Mouse (Mus musculus) lung, adult 18-20 months (tissue): ENCODE results near the gene Vmn2r36.
"Not testable (repeated sequence)": the region's sequence is repeated elsewhere in the genome, so short reads cannot be mapped to it uniquely, and the experiment has no call there.

Source experiments
- DNase-seq, 2 experiments: peaks; one replicate each; pipeline ENCODE4 v3.0.0; 2022; ENCODE audit warnings: mixed read lengths in 2 of 2

Gene Vmn2r36

DNA sequence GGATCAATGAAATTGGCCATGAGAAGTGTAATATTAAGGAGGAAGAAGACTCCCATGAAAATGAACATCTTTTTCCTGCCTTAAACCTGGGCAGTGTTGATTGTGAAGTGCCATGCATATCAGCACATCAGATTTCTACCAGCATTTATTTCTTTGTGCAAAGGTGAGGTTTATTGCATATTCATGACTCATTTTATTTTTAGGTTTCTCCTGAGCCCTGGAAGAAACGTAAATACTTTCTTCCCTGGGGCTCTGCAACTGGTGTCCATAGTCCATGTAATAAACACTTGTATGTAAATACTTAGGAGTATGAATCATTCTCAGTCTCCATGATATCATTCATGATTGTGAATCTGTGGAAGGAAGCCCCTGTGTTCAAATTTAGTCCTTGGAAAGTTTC lies at the start of gene Vmn2r36:
Gene Vmn2r36 (minus strand): TSS at position 101 of the 400 bp plus-strand sequence.
- DNase-seq: not testable (repeated sequence)
